In the genomic region with DNA sequence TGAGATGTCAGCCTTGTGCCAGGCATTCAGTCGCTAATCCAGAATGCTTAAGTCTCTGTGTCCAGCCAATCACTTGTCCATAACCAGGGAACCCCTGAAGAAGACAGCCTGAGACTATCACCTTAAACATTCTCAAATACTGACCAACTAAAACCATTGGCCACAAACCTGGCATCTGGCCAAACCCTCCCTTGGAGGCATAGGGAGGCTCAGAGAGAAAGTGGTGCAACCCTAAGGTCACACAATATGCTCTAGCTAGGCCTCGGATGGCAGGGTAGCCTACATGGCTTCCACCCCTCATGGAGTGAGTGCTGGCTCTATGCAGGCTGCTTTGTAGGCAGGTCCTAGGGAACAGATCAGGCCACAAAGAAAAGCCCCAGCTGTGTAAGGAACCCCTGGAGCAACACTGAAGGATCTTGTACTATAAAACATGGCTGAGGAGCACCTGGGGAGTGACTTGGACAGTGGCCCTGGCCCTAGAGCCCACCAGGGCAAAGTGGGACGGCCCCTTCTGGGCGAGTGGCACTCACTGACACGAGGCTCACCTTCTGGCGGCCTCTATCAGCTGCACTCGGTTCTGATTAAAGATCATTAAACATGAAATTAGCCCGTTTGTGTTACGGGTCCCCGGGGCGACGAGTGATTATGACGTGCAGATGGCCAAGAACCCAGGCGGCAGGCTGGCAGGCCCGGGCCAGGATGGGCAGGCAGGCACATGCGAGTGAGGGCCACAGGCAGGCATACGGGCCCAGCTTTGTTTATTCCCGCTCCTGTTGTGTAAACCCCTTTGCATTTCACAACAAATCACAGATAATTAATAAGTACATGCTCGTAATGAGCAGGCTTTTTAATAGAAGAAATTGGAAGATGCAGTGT, we compare ENCODE assay signal across 11 mouse cellular contexts. TPM values are rescaled to one million over a fixed set of nuclear protein-coding genes. Genes with fewer than 3 reads are reported as not detected.
DNase-seq lines count a peak whose midpoint lies in the region; ATAC-seq and TF ChIP-seq lines count a peak whose summit lies in the region.
"Had no signal": no experiment of that assay in that cellular context is flagged by ENCODE, and none has a peak within 500 bp of the region (broad histone marks: within the 10 kb centered on the region; RNA-seq: fewer than 3 reads in every experiment).

No protein-coding gene starts in this region.

- peak overlapping the region; percentile 89 for H3K27ac ChIP-seq in hindbrain, embryonic 13.5 days
- H3K27ac ChIP-seq: stomach, postnatal 0 days had no signal

- no peak overlapping the region for H3K4me2 ChIP-seq in hindbrain, embryonic 13.5 days

- ATAC-seq in cerebellum, adult (ENCODE audit: insufficient number of reproducible peaks, low FRiP score, low TSS enrichment) = no peak
- ATAC-seq in hindbrain, embryonic 13.5 days (ENCODE audit: low FRiP score) = peak; percentile 34; the same call in 1 of the 2 replicates
- ATAC-seq: intestine, postnatal 0 days had no signal

- no peak for TF ChIP-seq CTCF in brain, embryonic 14.5 days (IDR thresholded peaks at IDR 0.05; ENCODE audit: borderline replicate concordance, extremely low read depth, insufficient read depth, insufficient read length)

- H3K9me3 ChIP-seq in hindbrain, embryonic 13.5 days = no peaks in the 10 kb centered on the region

- no peaks in the 10 kb centered on the region; the same call in none of the 2 replicates for H3K36me3 ChIP-seq in hindbrain, embryonic 13.5 days

- 49% methylated on average over 19 of the region's 19 CpGs for WGBS in hindbrain, embryonic 13.5 days

- TF ChIP-seq POLR2A in brain, embryonic 14.5 days (IDR thresholded peaks at IDR 0.05; ENCODE audit: borderline replicate concordance, extremely low read depth, insufficient read depth, insufficient read length, poor library complexity, severe bottlenecking) = no peak

- H3K4me3 ChIP-seq in hindbrain, embryonic 13.5 days = no peak overlapping the region

- peak; percentile 67 to 74 for DNase-seq in cerebellum, postnatal 14 days
- DNase-seq in 416B (ENCODE audit: low read depth) = peak; percentile 48
- peak; percentile 80 for DNase-seq in brain, embryonic 14.5 days (ENCODE audit: low read depth)
- no peak for DNase-seq in thymus, adult 18-20 months
- DNase-seq in right cerebral cortex, postnatal 14 days = no peak
- DNase-seq in kidney, adult 11 months = no peak
- DNase-seq: lung, postnatal 10 days had no signal

- H3K27me3 ChIP-seq in hindbrain, embryonic 13.5 days = no peaks in the 10 kb centered on the region

- H3K9ac ChIP-seq in hindbrain, embryonic 13.5 days = 0 out of 2 replicates have a peak overlapping the region, but pooled peaks have one; percentile 20

- H3K4me1 ChIP-seq in hindbrain, embryonic 13.5 days (replicated peaks) = peaks cover 77% of the 10 kb centered on the region

RNA-seq across cellular contexts. Expression of gene Tmem115, which starts 28.8 kb away (rescaled TPM):
- polyA plus RNA-seq in brain, embryonic 14.5 days (2012; rRNA removed) = 37.3 and 42.1 TPM in 2 replicates
- 44.7 and 46.0 TPM in 2 replicates for polyA plus RNA-seq in hindbrain, embryonic 13.5 days (2015; fragmentation: Nextera tagmentation; extraction: Ambion mirVana)

RNA-seq across cellular contexts. Expression of gene Cyb561d2, which starts 37.1 kb away (rescaled TPM):
- polyA plus RNA-seq in brain, embryonic 14.5 days (2012; rRNA removed) = 34.3 and 45.7 TPM in 2 replicates
- polyA plus RNA-seq in hindbrain, embryonic 13.5 days (2015; fragmentation: Nextera tagmentation; extraction: Ambion mirVana) = 38.9 and 39.1 TPM in 2 replicates

RNA-seq across cellular contexts. Expression of gene Nprl2, which starts 37.1 kb away (rescaled TPM):
- 74.5 and 109 TPM in 2 replicates for polyA plus RNA-seq in brain, embryonic 14.5 days (2012; rRNA removed)
- 68.6 and 71.1 TPM in 2 replicates for polyA plus RNA-seq in hindbrain, embryonic 13.5 days (2015; fragmentation: Nextera tagmentation; extraction: Ambion mirVana)

RNA-seq across cellular contexts. Expression of gene Zmynd10, which starts 42.2 kb away (rescaled TPM):
- polyA plus RNA-seq in brain, embryonic 14.5 days (2012; rRNA removed) = 7.4 and 8.4 TPM in 2 replicates
- 2.6 and 4.0 TPM in 2 replicates for polyA plus RNA-seq in hindbrain, embryonic 13.5 days (2015; fragmentation: Nextera tagmentation; extraction: Ambion mirVana)

RNA-seq across cellular contexts. Expression of gene Rassf1, which starts 46.5 kb away (rescaled TPM):
- 31.5 and 34.2 TPM in 2 replicates for polyA plus RNA-seq in brain, embryonic 14.5 days (2012; rRNA removed)
- 36.7 and 36.9 TPM in 2 replicates for polyA plus RNA-seq in hindbrain, embryonic 13.5 days (2015; fragmentation: Nextera tagmentation; extraction: Ambion mirVana)

Comparison
In these comparisons a context has a peak if more than half of its experiments do, and no peak if none do; other contexts are left out.
1. DNase-seq: peak in cerebellum, postnatal 14 days (2 of 2), 416B (single experiment) and brain, embryonic 14.5 days (single experiment); none in thymus, adult 18-20 months (0 of 2), right cerebral cortex, postnatal 14 days (single experiment) and kidney, adult 11 months (single experiment).